Mouse (Mus musculus) midbrain, embryonic 13.5 days (tissue): ENCODE data around the gene Fbxw7. TPM values are rescaled to one million over a fixed set of nuclear protein-coding genes. Genes with fewer than 3 reads are reported as not detected.

ENCODE experiments used
- ATAC-seq: fragments of 200-750 bp; cut with Nextera tagmentation; 2 replicates; pipeline ENCODE4 v1.8.0; 2017; ENCODE audit warnings: mild to moderate bottlenecking, moderate TSS enrichment, moderate library complexity
- H3K27ac ChIP-seq: fragments of 300-500 bp; sonication (generic); 2 replicates; pipeline ENCODE4 v1.5.1; 2015; ENCODE audit warnings: inconsistent platforms, mild to moderate bottlenecking, moderate library complexity
- H3K27me3 ChIP-seq: fragments of 300-500 bp; sonication (generic); 2 replicates; pipeline ENCODE4 v1.6.1; 2015; ENCODE audit warnings: mild to moderate bottlenecking, inconsistent platforms
- H3K36me3 ChIP-seq: fragments of 300-500 bp; sonication (generic); 2 replicates; pipeline ENCODE4 v1.6.1; 2015; ENCODE audit warnings: mild to moderate bottlenecking, inconsistent platforms
- H3K4me1 ChIP-seq: fragments of 300-500 bp; sonication (generic); replicated peaks from 2 replicates; pipeline ENCODE4 v1.6.1; 2015; ENCODE audit warnings: inconsistent platforms
- H3K4me2 ChIP-seq: fragments of 300-500 bp; sonication (generic); replicated peaks from 2 replicates; pipeline ENCODE4 v1.6.1; 2015; ENCODE audit warnings: moderate library complexity, mild to moderate bottlenecking, inconsistent platforms
- H3K4me3 ChIP-seq: fragments of 300-500 bp; sonication (generic); replicated peaks from 2 replicates; pipeline ENCODE4 v1.5.1; 2015; ENCODE audit warnings: mild to moderate bottlenecking, inconsistent platforms
- H3K9ac ChIP-seq: fragments of 300-500 bp; sonication (generic); replicated peaks from 2 replicates; pipeline ENCODE4 v1.6.1; 2015; ENCODE audit warnings: mild to moderate bottlenecking, inconsistent platforms
- H3K9me3 ChIP-seq: fragments of 300-500 bp; sonication (generic); 2 replicates; pipeline ENCODE4 v1.6.1; 2016; ENCODE audit warnings: mild to moderate bottlenecking, inconsistent platforms
- WGBS: fragments of 180-500 bp; shearing (Covaris S2); methylation state at CpG from one replicate; pipeline ENCODE4 v1.1.7; 2015; 5-methylcytosine and 5-hydroxymethylcytosine counted together
- polyA plus RNA-seq: library from polyadenylated mRNA; unstranded; fragments of >200 nt; fragmentation: Nextera tagmentation; extraction: Ambion mirVana; gene quantifications from 2 replicates; pipeline ENCODE4 v1.2.1, GENCODE M21; 2015

The Fbxw7 gene
- polyA plus RNA-seq, 1 experiment from 2014 or later: 21.4 TPM

DNA sequence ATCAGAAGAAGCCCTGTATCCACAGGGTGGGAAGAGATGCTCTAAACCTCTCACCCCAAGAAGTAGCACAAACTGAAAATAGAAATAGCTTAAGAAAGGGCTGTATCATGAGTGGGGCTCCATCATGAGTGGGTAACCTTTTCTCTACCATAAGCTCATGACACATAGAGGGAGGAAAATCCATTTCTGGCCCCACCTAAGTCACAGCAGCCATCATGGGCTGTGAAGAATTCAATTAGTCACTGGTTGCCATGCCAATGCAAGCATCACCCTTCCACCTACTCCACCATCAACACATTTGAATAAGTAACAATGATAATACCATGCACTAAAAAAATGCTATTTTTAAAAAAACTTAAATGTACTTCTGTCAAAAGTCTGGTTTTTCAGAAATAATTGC, 205.1 kb downstream of the Fbxw7 start:
- H3K27ac ChIP-seq: no peak overlapping the region
- no peak overlapping the region for H3K4me3 ChIP-seq
- no peaks in the 10 kb centered on the region for H3K36me3 ChIP-seq
- no peaks in the 10 kb centered on the region for H3K27me3 ChIP-seq
- no peak overlapping the region for H3K9ac ChIP-seq
- no peaks in the 10 kb centered on the region for H3K9me3 ChIP-seq
- H3K4me1 ChIP-seq: peaks cover 17% of the 10 kb centered on the region
- ATAC-seq: no peak
- H3K4me2 ChIP-seq: no peak overlapping the region

DNA sequence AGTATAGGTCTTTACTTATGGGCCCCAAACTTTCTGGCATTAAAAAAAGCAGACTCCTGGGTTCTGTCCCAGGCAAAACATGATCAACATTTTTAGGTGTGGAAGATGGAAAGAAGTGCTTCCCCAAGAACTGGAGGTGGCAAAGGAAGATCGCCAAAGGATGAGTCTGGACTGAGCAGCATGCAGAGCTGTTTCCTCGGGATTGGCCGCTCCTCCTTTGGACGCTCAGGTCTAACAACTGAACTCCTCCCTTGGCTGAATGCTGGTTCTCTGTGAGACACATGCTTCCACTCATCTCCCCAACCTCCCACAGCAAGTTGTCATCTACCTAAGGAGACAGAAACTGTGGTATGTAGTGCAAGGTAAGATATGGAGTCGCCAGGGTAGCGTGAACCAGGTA, 206.7 kb downstream of the Fbxw7 start:
- Histone ChIP-seq H3K27ac (no peak overlapping the region), H3K4me1 (peaks cover 15% of the 10 kb centered on the region), H3K9ac (no peak overlapping the region), H3K4me2 (no peak overlapping the region), H3K9me3 (no peaks in the 10 kb centered on the region), H3K4me3 (no peak overlapping the region), H3K27me3 (no peaks in the 10 kb centered on the region), H3K36me3 (no peaks in the 10 kb centered on the region)
- WGBS: 95% methylated on average over 6 of the region's 6 CpGs
- ATAC-seq: no peak

DNA sequence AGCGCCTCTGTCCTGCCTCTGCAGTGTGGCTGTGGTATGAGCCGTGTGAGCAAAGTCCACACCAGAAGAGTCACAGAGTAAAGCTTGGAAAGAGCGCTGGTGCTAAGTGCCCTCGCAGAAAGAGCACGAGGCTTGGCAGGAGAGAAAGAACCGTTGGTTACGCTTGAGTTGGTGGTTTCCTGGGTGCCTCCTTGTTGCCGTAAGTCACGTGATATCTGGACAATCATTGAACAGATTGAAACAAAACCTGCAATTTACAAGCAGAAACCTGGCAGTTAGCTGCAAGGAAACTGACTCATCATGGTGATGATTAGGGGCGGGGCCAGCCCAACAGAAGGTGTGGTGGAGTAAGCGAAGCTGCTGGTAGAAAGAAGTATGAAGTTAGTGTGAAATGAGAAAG, 207.7 kb downstream of the Fbxw7 start:
- H3K4me3 ChIP-seq: no peak overlapping the region
- H3K27me3 ChIP-seq: no peaks in the 10 kb centered on the region
- H3K4me2 ChIP-seq: no peak overlapping the region
- H3K9me3 ChIP-seq: no peaks in the 10 kb centered on the region
- no peak overlapping the region for H3K27ac ChIP-seq
- ATAC-seq: no peak
- WGBS: 84% methylated on average over 11 of the region's 11 CpGs
- H3K36me3 ChIP-seq: no peaks in the 10 kb centered on the region
- H3K9ac ChIP-seq: no peak overlapping the region
- H3K4me1 ChIP-seq: peaks cover 15% of the 10 kb centered on the region

DNA sequence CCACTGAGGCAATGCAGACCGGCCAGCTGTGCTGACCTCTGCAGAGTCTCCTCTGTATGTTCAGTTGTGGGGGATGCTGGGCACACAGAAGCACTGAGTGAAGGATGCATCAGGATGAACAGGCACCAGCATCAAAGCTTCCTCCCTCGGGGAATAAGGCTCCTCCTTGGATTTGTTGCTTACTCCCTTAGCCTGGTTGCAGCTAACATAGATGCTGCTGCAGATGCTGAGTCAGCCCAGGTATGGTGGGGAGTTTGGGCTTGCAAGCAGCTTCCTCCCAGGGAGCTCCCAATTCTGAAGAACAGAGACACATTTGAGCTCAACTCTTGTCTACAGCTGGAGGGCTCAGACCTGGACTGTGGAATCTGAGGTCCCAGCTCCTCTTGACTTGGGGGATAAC, 209.2 kb downstream of the Fbxw7 start:
- H3K4me2 ChIP-seq: no peak overlapping the region
- 81% methylated on average over 2 of the region's 2 CpGs for WGBS
- no peak for ATAC-seq
- H3K4me3 ChIP-seq: no peak overlapping the region
- H3K36me3 ChIP-seq: no peaks in the 10 kb centered on the region
- no peaks in the 10 kb centered on the region for H3K9me3 ChIP-seq
- H3K9ac ChIP-seq: no peak overlapping the region
- peaks cover 15% of the 10 kb centered on the region for H3K4me1 ChIP-seq
- no peak overlapping the region for H3K27ac ChIP-seq
- no peaks in the 10 kb centered on the region for H3K27me3 ChIP-seq

DNA sequence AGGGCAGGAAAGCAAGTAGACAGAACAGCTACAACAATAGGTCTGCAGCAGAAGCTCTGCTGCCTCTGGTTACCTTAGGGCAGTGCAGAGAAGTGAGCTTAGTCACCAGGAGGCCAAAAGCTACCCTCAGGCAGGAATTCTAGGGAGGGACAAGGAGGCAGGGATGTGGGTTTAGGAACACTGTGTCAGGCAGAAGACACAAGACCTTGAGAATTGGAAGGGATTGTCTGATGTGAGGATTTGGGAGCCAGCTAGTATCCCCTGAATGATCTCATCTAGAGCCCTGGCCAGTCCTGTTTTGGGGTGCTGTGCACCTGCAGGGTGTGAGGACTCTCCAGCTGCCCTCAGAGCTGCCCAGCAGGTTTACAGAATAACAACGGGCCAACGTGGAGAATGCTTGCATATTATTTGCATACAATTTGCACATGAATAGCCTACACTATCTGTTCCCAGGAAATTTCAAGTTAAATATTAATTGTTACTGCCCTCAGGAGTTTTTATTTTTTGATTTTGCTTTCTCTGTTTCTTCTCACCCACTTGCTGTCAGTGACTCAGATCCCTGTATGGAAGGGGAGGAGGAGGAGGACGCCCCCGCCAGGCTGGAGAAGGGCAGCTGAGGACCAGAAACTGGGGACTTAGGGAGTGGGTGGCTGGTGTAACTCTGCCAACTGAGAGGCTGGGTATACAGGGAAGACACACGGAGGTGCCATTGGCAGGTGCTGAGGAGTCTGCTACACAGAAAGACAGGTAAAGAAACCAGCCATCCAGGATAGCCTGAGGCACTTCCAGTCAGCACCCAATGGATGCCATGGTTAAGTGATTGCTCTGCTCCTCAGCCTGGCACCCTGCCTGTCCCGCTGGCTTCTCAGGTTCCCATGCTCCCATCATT, 210.0 kb downstream of the Fbxw7 start:
- peaks cover 15% of the 10 kb centered on the region for H3K4me1 ChIP-seq
- H3K9me3 ChIP-seq: no peaks in the 10 kb centered on the region
- H3K27ac ChIP-seq: peak overlapping the region; percentile 14; the same call in 1 of the 2 replicates
- WGBS: 31% methylated on average over 6 of the region's 6 CpGs
- H3K9ac ChIP-seq: no peak overlapping the region
- H3K4me2 ChIP-seq: no peak overlapping the region
- H3K27me3 ChIP-seq: no peaks in the 10 kb centered on the region
- peak; percentile 71 for ATAC-seq
- no peak overlapping the region for H3K4me3 ChIP-seq
- no peaks in the 10 kb centered on the region for H3K36me3 ChIP-seq

Other genes with a start within 250 kb of the Fbxw7 start
- gene Arfip1, start 232.6 kb upstream of the Fbxw7 start, polyA plus RNA-seq: 23.4 and 25.0 TPM in 2 replicates
- gene Tigd4, start 221.7 kb upstream of the Fbxw7 start, polyA plus RNA-seq: not detected in 2 replicates
- 0.73 and 1.1 TPM in 2 replicates for gene Tmem154, start 149.1 kb upstream of the Fbxw7 start, polyA plus RNA-seq